Mouse (Mus musculus) cerebellum, adult 2 months (tissue): ENCODE data around the gene Gabrg3.

Source experiments
- CTCF ChIP-seq: fragments of 200-500 bp; IDR thresholded peaks from 2 replicates; pipeline ENCODE4 v1.5.1; 2011; ENCODE audit warnings: low read depth, mild to moderate bottlenecking, control low read depth, low read length, moderate library complexity, borderline replicate concordance; ENCODE audit not compliant: insufficient read depth
- POLR2A ChIP-seq: fragments of 200-500 bp; IDR thresholded peaks from 2 replicates; pipeline ENCODE4 v1.6.1; 2011; ENCODE audit warnings: low read length, control low read depth, borderline replicate concordance; ENCODE audit not compliant: insufficient read depth

DNA sequence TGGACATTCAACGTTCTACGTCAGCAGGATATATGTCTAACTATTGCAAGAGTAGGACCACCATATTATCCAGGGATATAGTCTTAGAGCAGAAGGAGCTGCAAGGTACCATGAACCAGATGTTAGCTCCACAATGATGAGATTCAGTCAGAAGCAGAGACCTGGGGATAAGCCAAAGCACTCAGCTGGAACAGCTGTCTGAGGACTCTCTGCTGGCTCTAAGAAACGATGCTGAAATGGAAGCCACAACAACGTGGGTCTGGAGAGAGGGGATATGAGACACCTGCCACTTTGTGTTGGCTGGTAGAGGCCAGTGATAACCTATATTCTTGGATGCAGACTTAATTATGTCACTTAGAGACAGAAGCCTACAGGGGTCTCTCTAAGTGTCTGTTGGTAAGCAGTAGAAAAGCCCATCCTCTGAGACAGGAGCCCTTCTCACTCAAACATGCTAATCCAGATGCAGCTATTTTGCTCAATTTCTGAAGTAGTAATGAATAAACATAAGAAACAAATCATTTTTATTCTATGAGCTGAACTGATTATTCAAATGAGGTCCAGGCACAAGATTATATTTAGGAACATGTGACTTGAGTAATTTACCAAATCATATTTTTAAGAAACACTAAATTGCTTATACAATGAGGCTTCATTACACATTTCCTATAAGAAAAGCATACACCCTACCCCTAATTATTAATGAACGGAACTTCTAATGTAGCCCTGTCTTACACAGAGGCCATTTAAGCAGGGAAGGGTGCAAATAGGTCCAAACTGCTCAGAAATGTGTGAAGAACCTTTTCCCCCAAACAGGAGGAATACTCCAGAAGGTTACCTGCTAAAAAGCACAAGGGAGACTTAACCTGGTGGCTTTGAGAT lies 21.6 kb downstream of the Gabrg3 start:
- TF ChIP-seq CTCF (no peak), POLR2A (no peak)
